Mouse (Mus musculus): ENCODE measurements around the gene Usp46.

DNA sequence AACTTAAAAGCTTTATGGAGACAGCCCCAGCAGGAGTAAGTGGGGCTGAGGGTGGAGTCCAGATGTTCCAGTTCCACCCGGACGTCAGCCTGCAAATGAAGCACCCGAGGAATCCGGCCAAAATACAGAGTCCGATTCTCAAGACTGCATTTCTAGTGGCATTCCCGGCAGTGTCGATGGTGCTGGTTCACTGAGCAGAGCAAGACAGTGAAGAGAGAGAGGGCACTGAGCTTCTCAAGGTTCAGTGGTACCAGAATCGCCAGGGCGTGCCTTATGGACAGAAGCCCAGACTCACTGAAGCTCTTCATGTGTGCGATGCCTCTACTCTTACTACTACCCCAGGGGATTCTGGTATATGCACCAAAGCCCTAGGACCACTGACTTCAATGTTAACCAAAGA, 56.6 kb downstream of the Usp46 start:
- TF ChIP-seq EP300 (IDR thresholded peaks at IDR 0.05) (no peak), CTCF (IDR thresholded peaks at IDR 0.05) (no peak)
